Mouse (Mus musculus) C2C12 (cell line): ENCODE results near the gene Mrpl3.

Experiments
- CTCF ChIP-seq: IDR thresholded peaks from one replicate; pipeline ENCODE4 v1.5.1; 2011; ENCODE audit not compliant: control insufficient read depth, insufficient read depth, insufficient read length
- FOSL1 ChIP-seq: IDR thresholded peaks from one replicate; pipeline ENCODE4 v1.8.0; 2011; ENCODE audit warnings: mild to moderate bottlenecking, low read length; ENCODE audit not compliant: poor library complexity, insufficient read depth, severe bottlenecking
- MAX ChIP-seq: IDR thresholded peaks from one replicate; pipeline ENCODE4 v1.6.1; 2011; ENCODE audit warnings: mild to moderate bottlenecking, control low read depth
- MYOD1 ChIP-seq: IDR thresholded peaks from one replicate; pipeline ENCODE4 v1.6.1; 2011; ENCODE audit warnings: low read depth; ENCODE audit not compliant: control insufficient read depth, insufficient read length
- USF1 ChIP-seq: IDR thresholded peaks from one replicate; pipeline ENCODE4 v1.6.1; 2011; ENCODE audit warnings: low read depth, mild to moderate bottlenecking, control low read depth, moderate library complexity

DNA sequence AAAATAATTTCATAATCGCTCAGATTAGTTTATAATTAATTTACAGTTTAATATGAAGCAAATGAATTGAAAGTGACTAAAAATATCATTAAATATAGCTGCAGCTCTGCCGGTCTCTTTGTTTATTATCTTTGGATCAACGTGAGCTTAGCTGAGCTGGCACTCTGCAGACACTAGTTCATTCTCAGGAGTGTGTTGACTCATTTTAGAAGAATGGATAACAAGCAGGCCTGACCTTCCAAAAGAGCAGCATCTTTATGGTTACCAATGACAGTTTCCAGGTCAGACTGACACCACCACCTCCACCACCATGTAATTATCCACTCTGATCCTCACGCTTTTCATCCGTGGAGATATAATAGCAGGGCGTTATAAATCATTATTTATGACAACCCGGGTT is 7.0 kb upstream of the Mrpl3 start:
- TF ChIP-seq MYOD1 (no peak), CTCF (no peak), USF1 (no peak), MAX (no peak), FOSL1 (no peak)
